Mouse (Mus musculus) heart, postnatal 10 days (tissue): ENCODE measurements around the gene B4galt3. TPM values are rescaled to one million over a fixed set of nuclear protein-coding genes. Genes with fewer than 3 reads are reported as not detected.

Experiments
- DNase-seq, 2 experiments: peaks; one replicate each; pipeline ENCODE4 v3.0.0; 2021
- intact Hi-C: fragments of 180-260 bp; cut with DNase I; formaldehyde crosslinking; loops from one replicate; pipeline ENCODE4 v1.15.1; 2025
- total RNA-seq, 2 experiments: library from RNA; stranded (reverse); gene quantifications; 2 replicates each; pipeline ENCODE4 v1.2.3; 2021

B4galt3 gene
- 10 to 100 TPM; 28.0 to 28.6 TPM for total RNA-seq

GRCm38 (mm10) chr1:171269848-171270572 lies at the start of gene B4galt3:
B4galt3 (plus strand) TSS chr1:171270328.
- intact Hi-C loops, result no loop called here
- peak; percentile 97 for DNase-seq

GRCm38 (mm10) chr1:171220871-171221270 lies 49.3 kb upstream of the B4galt3 start:
- peak; percentile 91 to 94 for DNase-seq
- intact Hi-C loops, result loop anchor here (1.0 to 2.0 kb wide), 2 partner anchors 28 to 57 kb away; no protein-coding TSS in a partner anchor

- DNase-seq, result peak in 1 of 2 experiments; percentile 30
- intact Hi-C loops, result loop anchor here (1.0 to 2.0 kb wide), 4 partner anchors 23 to 105 kb away; no protein-coding TSS in a partner anchor
Measured at GRCm38 (mm10) chr1:171221281-171222193, 48.6 kb upstream of the B4galt3 start.

GRCm38 (mm10) chr1:171222238-171223155 lies 47.6 kb upstream of the B4galt3 start, which contains the start of gene Tomm40l:
Tomm40l (minus strand) TSS chr1:171222514.
- intact Hi-C loops, result loop anchor here (1.0 to 2.0 kb wide), 3 partner anchors 22 to 106 kb away; no protein-coding TSS in a partner anchor
- peak; percentile 95 to 97 for DNase-seq

GRCm38 (mm10) chr1:171223168-171223567 lies 47.0 kb upstream of the B4galt3 start:
- no peak for DNase-seq
- intact Hi-C loops, result loop anchor here (1.0 to 2.0 kb wide), 2 partner anchors 22 to 34 kb away; no protein-coding TSS in a partner anchor

- DNase-seq, result peak in 1 of 2 experiments; percentile 41
Measured at GRCm38 (mm10) chr1:171223796-171224195, 46.3 kb upstream of the B4galt3 start.

GRCm38 (mm10) chr1:171224857-171225256 lies 45.3 kb upstream of the B4galt3 start, which contains the start of gene Apoa2:
Apoa2 (plus strand) TSS chr1:171225054.
- no peak for DNase-seq
- intact Hi-C loops, result loop anchor here (2.0 kb wide), 1 partner anchor 56 kb away; the partner anchor contains the start of gene Ppox

More at GRCm38 (mm10) chr1:171223796-171224195, 46.3 kb upstream of the B4galt3 start:
- intact Hi-C loops, result loop anchor here (1.0 to 2.0 kb wide), 3 partner anchors 21 to 57 kb away; partner anchors contain the start of gene Ppox

- DNase-seq, result no peak
- intact Hi-C loops, result loop anchor here (1.0 kb wide), 1 partner anchor 13 kb away; no protein-coding TSS in a partner anchor
Measured at GRCm38 (mm10) chr1:171226780-171227179, 43.3 kb upstream of the B4galt3 start.

- intact Hi-C loops, result no loop called here
- DNase-seq, result no peak
Measured at GRCm38 (mm10) chr1:171227879-171228278, 42.2 kb upstream of the B4galt3 start.

- intact Hi-C loops, result no loop called here
- no peak for DNase-seq
Measured at GRCm38 (mm10) chr1:171229750-171230149, 40.4 kb upstream of the B4galt3 start.

- no peak for DNase-seq
- intact Hi-C loops, result no loop called here
Measured at GRCm38 (mm10) chr1:171230215-171230614, 39.9 kb upstream of the B4galt3 start.

GRCm38 (mm10) chr1:171231844-171232243 lies 38.3 kb upstream of the B4galt3 start:
- intact Hi-C loops, result no loop called here

GRCm38 (mm10) chr1:171232348-171232747 lies 37.8 kb upstream of the B4galt3 start:
- no peak for DNase-seq
- intact Hi-C loops, result no loop called here

More at GRCm38 (mm10) chr1:171231844-171232243, 38.3 kb upstream of the B4galt3 start:
- DNase-seq, result no peak

GRCm38 (mm10) chr1:171232800-171233730 lies 37.1 kb upstream of the B4galt3 start:
- intact Hi-C loops, result no loop called here
- DNase-seq, result no peak

GRCm38 (mm10) chr1:171234126-171234525 lies 36.0 kb upstream of the B4galt3 start, which contains the start of gene Fcer1g:
Fcer1g (minus strand) TSS chr1:171234365.
- DNase-seq, result no peak
- intact Hi-C loops, result no loop called here

GRCm38 (mm10) chr1:171234538-171234937 lies 35.6 kb upstream of the B4galt3 start:
- no peak for DNase-seq
- intact Hi-C loops, result no loop called here

- intact Hi-C loops, result loop anchor here (5.0 kb wide), 1 partner anchor 118 kb away; no protein-coding TSS in a partner anchor
- DNase-seq, result no peak
Measured at GRCm38 (mm10) chr1:171235791-171236190, 34.3 kb upstream of the B4galt3 start.

GRCm38 (mm10) chr1:171237438-171237837 lies 32.7 kb upstream of the B4galt3 start:
- no peak for DNase-seq
- intact Hi-C loops, result loop anchor here (5.0 kb wide), 1 partner anchor 120 kb away; no protein-coding TSS in a partner anchor
